Mouse (Mus musculus) kidney, embryonic 14.5 days (tissue): ENCODE results near the gene Sdr9c7. TPM values are rescaled to one million over a fixed set of nuclear protein-coding genes. Genes with fewer than 3 reads are reported as not detected.

Source experiments
- ATAC-seq: fragments of 200-750 bp; cut with Nextera tagmentation; 2 replicates; pipeline ENCODE4 v1.8.0; 2017; ENCODE audit warnings: moderate number of reproducible peaks, mild to moderate bottlenecking, moderate TSS enrichment, moderate library complexity; ENCODE audit not compliant: low FRiP score, low TSS enrichment
- H3K27ac ChIP-seq: fragments of 300-500 bp; sonication (generic); 2 replicates; pipeline ENCODE4 v1.5.1; 2014; ENCODE audit warnings: low read depth, mild to moderate bottlenecking, low read length, moderate library complexity, mixed read lengths
- H3K27me3 ChIP-seq: fragments of 300-500 bp; sonication (generic); 2 replicates; pipeline ENCODE4 v1.6.1; 2014; ENCODE audit warnings: mild to moderate bottlenecking, low read length; ENCODE audit not compliant: control insufficient read depth, insufficient read depth
- H3K36me3 ChIP-seq: fragments of 300-500 bp; sonication (generic); 2 replicates; pipeline ENCODE4 v1.6.1; 2014; ENCODE audit warnings: low read length, mixed read lengths; ENCODE audit not compliant: control insufficient read depth, insufficient read depth
- H3K4me1 ChIP-seq: fragments of 300-500 bp; sonication (generic); 2 replicates; pipeline ENCODE4 v1.6.1; 2014; ENCODE audit warnings: low read length, mixed read lengths; ENCODE audit not compliant: control insufficient read depth, insufficient read depth
- H3K4me2 ChIP-seq: fragments of 300-500 bp; sonication (generic); replicated peaks from 2 replicates; pipeline ENCODE4 v1.6.1; 2014; ENCODE audit warnings: low read depth, mild to moderate bottlenecking, low read length
- H3K4me3 ChIP-seq: fragments of 300-500 bp; sonication (generic); 2 replicates; pipeline ENCODE4 v1.5.1; 2014; ENCODE audit warnings: mild to moderate bottlenecking, low read length
- H3K9ac ChIP-seq: fragments of 300-500 bp; sonication (generic); 2 replicates; pipeline ENCODE4 v1.6.1; 2014; ENCODE audit warnings: low read depth, mild to moderate bottlenecking, low read length, moderate library complexity
- H3K9me3 ChIP-seq: fragments of 300-500 bp; sonication (generic); 2 replicates; pipeline ENCODE4 v1.6.1; 2016; ENCODE audit warnings: low read length; ENCODE audit not compliant: control insufficient read depth
- WGBS: fragments of 180-500 bp; shearing (Covaris S2); extraction: QIAGEN DNeasy Blood & Tissue Kit; methylation state at CpG from one replicate; pipeline ENCODE4 v1.1.7; 2014; 5-methylcytosine and 5-hydroxymethylcytosine counted together
- polyA plus RNA-seq: library from polyadenylated mRNA; unstranded; fragments of >200 nt; fragmentation: Nextera tagmentation; extraction: Ambion mirVana; gene quantifications from 2 replicates; pipeline ENCODE4 v1.2.1, GENCODE M21; 2014

Gene Sdr9c7
- not detected in 2 replicates for polyA plus RNA-seq

DNA sequence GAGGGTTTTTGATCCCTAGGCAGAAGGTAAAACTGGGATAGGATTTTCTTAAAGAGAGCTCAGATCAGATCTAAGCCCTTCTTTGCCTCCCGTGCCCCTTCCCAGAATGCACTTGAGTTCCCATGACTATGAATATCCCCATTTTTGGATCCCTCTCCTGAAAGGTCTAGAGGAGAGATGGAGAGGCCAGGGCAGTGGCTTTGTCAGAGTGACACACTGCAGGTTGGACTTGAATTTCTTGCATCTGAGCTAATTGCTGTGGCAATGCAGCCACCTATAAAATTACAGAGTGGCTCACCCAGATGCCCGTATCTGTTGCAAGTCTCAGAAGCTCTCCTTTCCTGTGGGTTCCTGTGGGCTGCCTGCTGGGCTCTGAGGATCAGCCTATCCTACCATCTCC lies at the start of gene Sdr9c7:
TSS of gene Sdr9c7 (plus strand) at position 301 of the 400 bp plus-strand sequence.
- H3K9me3 ChIP-seq: no peaks in the 10 kb centered on the region
- H3K9ac ChIP-seq: no peak within 1 kb of the TSS
- H3K4me1 ChIP-seq: no peaks in the 10 kb centered on the region
- H3K4me3 ChIP-seq: no peak within 1 kb of the TSS
- no peaks in the 10 kb centered on the region for H3K27me3 ChIP-seq
- H3K36me3 ChIP-seq: no peaks in the 10 kb centered on the region
- H3K27ac ChIP-seq: no peak within 1 kb of the TSS
- 81% methylated on average over 2 of the region's 2 CpGs for WGBS
- no peak for ATAC-seq
- no peak within 1 kb of the TSS for H3K4me2 ChIP-seq

DNA sequence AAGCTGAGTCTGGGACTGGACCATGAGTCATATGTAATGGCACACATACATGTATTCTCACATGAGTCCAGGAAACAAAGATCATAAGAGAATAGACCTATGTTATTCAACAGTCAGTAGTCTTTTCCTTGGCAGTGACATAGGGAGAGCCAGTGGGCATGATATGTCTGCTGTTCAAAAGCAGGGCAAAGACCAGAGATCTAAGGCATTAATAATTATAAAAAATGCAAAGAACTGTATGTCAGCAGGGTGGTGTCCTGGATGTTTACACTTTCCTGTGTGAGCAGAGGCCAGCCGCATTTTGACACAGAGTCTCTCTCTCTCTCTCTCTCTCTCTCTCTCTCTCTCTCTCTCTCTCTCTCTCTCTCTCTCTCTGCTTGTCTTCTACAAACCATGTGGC lies 48.7 kb upstream of the Sdr9c7 start, which contains the start of gene Rdh19:
TSS of gene Rdh19 (plus strand) at position 301 of the 400 bp plus-strand sequence.
- Histone ChIP-seq H3K27me3 (no peaks in the 10 kb centered on the region), H3K9me3 (no peaks in the 10 kb centered on the region), H3K4me3 (no peak within 1 kb of the TSS), H3K9ac (no peak within 1 kb of the TSS), H3K36me3 (no peaks in the 10 kb centered on the region), H3K27ac (no peak within 1 kb of the TSS), H3K4me2 (no peak within 1 kb of the TSS), H3K4me1 (no peaks in the 10 kb centered on the region)
- WGBS: 71% methylated on average over 1 of the region's 1 CpGs
- no peak for ATAC-seq

DNA sequence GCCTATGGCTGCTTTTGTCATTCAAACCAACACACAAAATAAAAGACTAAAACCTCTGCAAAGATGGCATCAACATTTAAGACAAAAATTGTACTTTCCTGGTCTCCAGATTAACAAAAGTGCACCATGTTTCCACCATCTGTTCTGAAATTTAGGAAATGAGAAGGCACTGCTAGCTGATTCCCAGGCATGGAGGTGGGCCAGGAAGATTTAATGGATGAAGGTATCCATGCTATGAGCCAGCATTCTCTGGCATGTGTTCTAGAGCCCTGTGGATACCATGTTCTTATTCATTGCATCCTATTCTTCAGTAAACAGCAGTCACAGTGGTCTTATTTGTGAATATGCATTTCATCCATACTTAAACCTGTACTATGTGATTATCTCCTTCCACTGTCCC lies 41.9 kb upstream of the Sdr9c7 start:
- Histone ChIP-seq H3K4me3 (no peak overlapping the region), H3K36me3 (no peaks in the 10 kb centered on the region), H3K4me2 (no peak overlapping the region), H3K9me3 (no peaks in the 10 kb centered on the region), H3K27me3 (no peaks in the 10 kb centered on the region), H3K27ac (no peak overlapping the region), H3K4me1 (no peaks in the 10 kb centered on the region), H3K9ac (no peak overlapping the region)
- ATAC-seq: no peak

DNA sequence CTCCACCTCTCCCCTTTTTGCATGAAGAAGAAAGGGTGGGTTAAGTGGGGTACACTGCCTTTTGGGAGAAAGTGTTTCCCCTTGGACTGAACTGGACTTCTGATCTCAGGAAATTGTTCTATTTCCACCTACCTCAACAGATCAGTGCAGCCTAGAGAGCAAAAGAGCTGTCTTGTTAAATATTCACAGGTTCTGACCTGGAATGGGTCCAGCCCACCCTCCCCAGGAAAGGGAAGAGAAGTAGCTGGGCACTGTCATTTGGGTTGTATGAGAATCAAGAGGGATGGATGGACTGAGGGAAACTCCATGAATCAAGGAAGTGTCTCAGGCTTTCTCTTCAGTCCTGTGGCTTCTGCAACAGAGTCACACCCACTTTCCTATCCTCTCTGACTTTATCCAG lies 33.4 kb upstream of the Sdr9c7 start:
- Histone ChIP-seq H3K27ac (no peak overlapping the region), H3K27me3 (no peaks in the 10 kb centered on the region), H3K36me3 (no peaks in the 10 kb centered on the region), H3K9me3 (peaks cover under 1% of the 10 kb centered on the region; the same call in 1 of the 2 replicates), H3K4me3 (no peak overlapping the region), H3K4me1 (no peaks in the 10 kb centered on the region), H3K9ac (no peak overlapping the region), H3K4me2 (no peak overlapping the region)
- no peak for ATAC-seq

DNA sequence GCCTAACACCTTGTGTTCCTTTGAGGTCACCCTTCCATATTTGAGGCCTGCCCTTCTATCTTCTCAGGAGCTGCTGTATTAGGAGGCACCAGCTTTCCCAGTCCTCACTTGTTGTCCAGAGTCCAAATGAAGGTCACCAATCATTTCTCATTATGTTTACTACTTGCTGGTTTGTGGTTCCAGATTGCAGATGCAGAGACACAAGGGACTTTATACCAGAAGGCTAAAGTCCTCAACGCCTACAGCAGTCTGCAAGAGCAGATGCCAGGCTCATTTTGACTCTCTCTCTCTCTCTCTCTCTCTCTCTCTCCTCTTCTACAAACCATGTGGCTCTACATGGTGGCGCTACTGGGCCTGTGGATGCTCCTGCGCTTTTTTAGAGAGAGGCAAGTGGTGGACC lies 32.1 kb upstream of the Sdr9c7 start, which contains the start of gene Rdh16f2:
TSS of gene Rdh16f2 (plus strand) at position 243 of the 400 bp plus-strand sequence.
- Histone ChIP-seq H3K4me2 (no peak within 1 kb of the TSS), H3K4me3 (no peak within 1 kb of the TSS), H3K27ac (no peak within 1 kb of the TSS), H3K27me3 (no peaks in the 10 kb centered on the region), H3K4me1 (no peaks in the 10 kb centered on the region), H3K9ac (no peak within 1 kb of the TSS), H3K36me3 (no peaks in the 10 kb centered on the region), H3K9me3 (peaks cover 3% of the 10 kb centered on the region; the same call in 1 of the 2 replicates)
- ATAC-seq: no peak
- WGBS: 87% methylated on average over 3 of the region's 3 CpGs

DNA sequence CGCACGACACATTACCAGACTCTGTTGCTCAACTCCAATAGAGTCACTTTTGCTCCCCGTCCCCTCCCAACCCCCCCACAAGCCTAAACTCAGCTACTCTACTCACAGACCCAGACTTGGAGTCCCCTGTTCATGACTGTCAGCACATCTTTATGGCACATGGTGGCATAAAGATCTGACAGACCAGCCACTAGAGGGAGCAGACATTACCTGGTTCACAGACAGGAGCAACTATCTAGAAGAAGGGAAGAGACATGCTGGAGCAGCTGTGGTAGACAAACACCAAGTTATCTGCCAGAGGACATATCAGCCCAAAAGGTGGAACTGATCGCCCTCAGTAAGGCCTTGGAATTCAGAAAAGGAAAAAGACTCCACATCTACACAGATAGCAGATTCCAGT lies 25.8 kb upstream of the Sdr9c7 start:
- ATAC-seq: no peak
- H3K27ac ChIP-seq: no peak overlapping the region
- H3K9me3 ChIP-seq: peaks cover 3% of the 10 kb centered on the region; the same call in 1 of the 2 replicates
- H3K27me3 ChIP-seq: no peaks in the 10 kb centered on the region
- H3K4me3 ChIP-seq: no peak overlapping the region
- 74% methylated on average over 4 of the region's 4 CpGs for WGBS
- H3K4me2 ChIP-seq: no peak overlapping the region
- H3K36me3 ChIP-seq: no peaks in the 10 kb centered on the region
- no peaks in the 10 kb centered on the region for H3K4me1 ChIP-seq
- no peak overlapping the region for H3K9ac ChIP-seq

DNA sequence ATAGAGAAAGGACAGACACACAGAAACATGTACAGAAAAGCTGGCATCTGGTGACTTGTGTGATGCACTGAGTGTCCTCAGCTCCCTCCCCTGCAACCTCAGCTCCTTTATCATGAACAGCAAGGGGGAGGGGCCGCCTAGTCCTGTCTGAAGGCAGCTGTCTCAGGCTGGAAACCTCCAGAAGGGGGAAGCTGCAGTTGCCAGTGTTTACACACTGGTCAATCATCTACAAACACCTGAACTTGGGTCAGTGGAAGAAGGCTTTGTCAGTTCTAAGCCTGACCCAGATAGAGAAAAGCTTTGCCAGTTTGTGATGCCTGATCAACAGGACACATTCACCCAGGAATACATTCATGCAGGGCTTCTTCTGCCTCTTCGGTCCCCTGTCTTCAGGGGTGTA lies 20.6 kb upstream of the Sdr9c7 start:
- peak; percentile 43; the same call in 1 of the 2 replicates for ATAC-seq
- WGBS: 50% methylated on average over 2 of the region's 2 CpGs
- no peaks in the 10 kb centered on the region for H3K27me3 ChIP-seq
- no peak overlapping the region for H3K4me2 ChIP-seq
- H3K9me3 ChIP-seq: no peaks in the 10 kb centered on the region
- no peaks in the 10 kb centered on the region for H3K36me3 ChIP-seq
- H3K4me1 ChIP-seq: no peaks in the 10 kb centered on the region
- H3K9ac ChIP-seq: no peak overlapping the region
- no peak overlapping the region for H3K27ac ChIP-seq
- H3K4me3 ChIP-seq: no peak overlapping the region

DNA sequence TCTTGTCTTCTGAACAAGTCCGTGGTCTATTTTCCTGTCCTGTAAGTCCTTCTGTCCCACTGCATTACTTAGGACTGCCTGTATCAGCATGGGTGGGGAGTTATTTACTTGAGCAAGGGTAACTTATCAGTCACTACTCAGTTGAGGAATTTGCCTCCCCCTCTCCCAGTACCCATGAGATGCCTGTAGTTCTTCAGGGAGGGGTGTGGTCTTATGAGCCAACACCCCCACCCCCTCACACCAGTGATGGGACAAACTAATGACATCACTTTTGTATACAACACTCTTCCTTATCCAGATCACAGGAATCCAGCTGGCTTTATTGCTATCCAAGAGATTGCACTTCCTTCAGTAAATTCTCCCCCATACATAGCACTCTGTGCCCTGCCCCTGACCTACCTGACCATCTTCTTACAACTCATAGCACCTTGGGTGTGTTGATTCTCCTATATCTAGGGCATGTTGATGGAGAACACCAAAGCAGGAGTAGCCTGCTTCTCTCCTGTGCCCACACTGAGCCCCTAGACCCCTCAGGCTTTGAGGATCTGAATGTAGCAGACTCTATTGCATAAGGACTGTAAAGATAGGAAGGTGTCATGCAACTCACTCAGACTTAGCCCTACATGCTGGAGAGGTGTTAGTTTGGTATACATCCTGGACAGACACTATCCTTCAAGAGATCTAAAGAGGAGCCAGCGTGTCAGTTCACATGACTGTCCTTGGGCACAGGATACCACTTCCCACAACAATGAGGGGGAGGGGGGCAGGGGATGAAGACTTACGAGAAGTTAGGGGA lies 19.9 kb upstream of the Sdr9c7 start:
- WGBS: 73% methylated on average over 3 of the region's 3 CpGs
- ATAC-seq: peak; percentile 52; the same call in 1 of the 2 replicates
- H3K4me3 ChIP-seq: no peak overlapping the region
- no peaks in the 10 kb centered on the region for H3K4me1 ChIP-seq
- H3K9ac ChIP-seq: no peak overlapping the region
- H3K36me3 ChIP-seq: no peaks in the 10 kb centered on the region
- no peaks in the 10 kb centered on the region for H3K9me3 ChIP-seq
- no peak overlapping the region for H3K4me2 ChIP-seq
- no peaks in the 10 kb centered on the region for H3K27me3 ChIP-seq
- H3K27ac ChIP-seq: no peak overlapping the region

DNA sequence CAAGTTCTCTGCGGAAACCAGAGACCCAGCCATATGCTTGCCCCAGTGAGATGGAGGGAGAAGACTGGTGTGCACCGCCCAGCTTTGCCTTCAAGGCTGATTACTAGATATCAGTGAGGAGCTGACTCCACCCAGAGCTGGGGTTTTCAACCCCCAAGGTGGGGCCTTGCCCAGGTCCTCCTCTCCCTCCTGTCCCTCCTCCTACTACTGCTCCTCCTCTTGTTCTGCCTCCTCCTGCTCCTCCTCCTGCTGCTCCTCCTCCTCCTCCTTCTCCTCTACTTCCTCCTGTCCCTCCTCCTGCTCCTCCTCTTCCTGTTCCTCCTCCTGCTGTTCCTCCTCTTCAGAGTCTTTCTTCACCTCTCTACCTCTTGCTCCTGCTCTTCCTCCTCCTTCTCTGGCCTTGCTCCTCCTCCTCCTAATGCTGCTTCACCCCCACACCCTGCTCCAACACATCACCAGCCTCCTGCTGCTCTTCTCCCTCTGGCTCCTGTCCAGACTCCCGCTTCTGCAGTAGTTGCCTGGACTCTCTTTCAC lies 19.1 kb upstream of the Sdr9c7 start:
- Histone ChIP-seq H3K9me3 (no peaks in the 10 kb centered on the region), H3K36me3 (no peaks in the 10 kb centered on the region), H3K27ac (no peak overlapping the region), H3K9ac (no peak overlapping the region), H3K4me1 (no peaks in the 10 kb centered on the region), H3K4me2 (no peak overlapping the region), H3K27me3 (no peaks in the 10 kb centered on the region), H3K4me3 (no peak overlapping the region)
- ATAC-seq: peak; percentile 47; the same call in 1 of the 2 replicates
- WGBS: 86% methylated on average over 3 of the region's 3 CpGs
